Mouse (Mus musculus) midbrain, postnatal 0 days (tissue): ENCODE measurements around the gene Atp11a. TPM values are rescaled to one million over a fixed set of nuclear protein-coding genes. Genes with fewer than 3 reads are reported as not detected.
A peak's percentile ranks its signal among the peaks of the same experiment; 100 is the strongest.

Experiments used
- ATAC-seq: fragments of 200-750 bp; cut with Nextera tagmentation; 2 replicates; pipeline ENCODE4 v1.8.0; 2017; ENCODE audit warnings: moderate number of reproducible peaks, mild to moderate bottlenecking, moderate TSS enrichment, moderate library complexity; ENCODE audit not compliant: low FRiP score
- DNase-seq: peaks from one replicate; pipeline ENCODE4 v3.0.0-alpha.2; 2015; ENCODE audit warnings: low spot score
- H3K27ac ChIP-seq: fragments of 300-500 bp; sonication (generic); 2 replicates; pipeline ENCODE4 v1.5.1; 2014; ENCODE audit warnings: low read depth, mild to moderate bottlenecking, low read length, mixed read lengths
- H3K27me3 ChIP-seq: fragments of 300-500 bp; sonication (generic); 2 replicates; pipeline ENCODE4 v1.6.1; 2014; ENCODE audit warnings: low read length, control low read depth, mixed read lengths; ENCODE audit not compliant: insufficient read depth
- H3K36me3 ChIP-seq: fragments of 300-500 bp; sonication (generic); 2 replicates; pipeline ENCODE4 v1.6.1; 2014; ENCODE audit warnings: low read length, control low read depth, mixed read lengths; ENCODE audit not compliant: insufficient read depth
- H3K4me1 ChIP-seq: fragments of 300-500 bp; sonication (generic); 2 replicates; pipeline ENCODE4 v1.6.1; 2014; ENCODE audit warnings: mild to moderate bottlenecking, control low read depth, antibody characterized with exemption, low read length, mixed read lengths; ENCODE audit not compliant: insufficient read depth
- H3K4me2 ChIP-seq: fragments of 300-500 bp; sonication (generic); 2 replicates; pipeline ENCODE4 v1.6.1; 2014; ENCODE audit warnings: low read depth, mild to moderate bottlenecking, low read length, mixed read lengths; ENCODE audit not compliant: poor library complexity, severe bottlenecking
- H3K4me3 ChIP-seq: fragments of 300-500 bp; sonication (generic); 2 replicates; pipeline ENCODE4 v1.5.1; 2014; ENCODE audit warnings: low read depth, mild to moderate bottlenecking, low read length, moderate library complexity
- H3K9ac ChIP-seq: fragments of 300-500 bp; sonication (generic); replicated peaks from 2 replicates; pipeline ENCODE4 v1.6.1; 2014; ENCODE audit warnings: mild to moderate bottlenecking, low read length, moderate library complexity, mixed read lengths; ENCODE audit not compliant: poor library complexity, severe bottlenecking
- H3K9me3 ChIP-seq: fragments of 300-500 bp; sonication (generic); 2 replicates; pipeline ENCODE4 v1.6.1; 2016; ENCODE audit warnings: low read length, control low read depth
- CTCF ChIP-seq: IDR thresholded peaks from 2 replicates; pipeline ENCODE4 v1.5.1; 2016; ENCODE audit warnings: antibody characterized with exemption, mild to moderate bottlenecking
- WGBS: fragments of 180-500 bp; shearing (Covaris S2); extraction: QIAGEN DNeasy Blood & Tissue Kit; methylation state at CpG from one replicate; pipeline ENCODE4 v1.1.7; 2014; 5-methylcytosine and 5-hydroxymethylcytosine counted together
- polyA plus RNA-seq: library from polyadenylated mRNA; unstranded; fragments of >200 nt; fragmentation: Nextera tagmentation; extraction: Ambion mirVana; gene quantifications from 2 replicates; pipeline ENCODE4 v1.2.1, GENCODE M21; 2015
- total RNA-seq: library from RNA; depleted of rRNA; stranded (reverse); fragments of >200 nt; gene quantifications from 2 replicates; pipeline ENCODE4 v1.2.3, GENCODE M21; 2014

The Atp11a gene
- total and polyA plus RNA-seq, 2 experiments from 2014 or later = 13.8 to 45.9 TPM

DNA sequence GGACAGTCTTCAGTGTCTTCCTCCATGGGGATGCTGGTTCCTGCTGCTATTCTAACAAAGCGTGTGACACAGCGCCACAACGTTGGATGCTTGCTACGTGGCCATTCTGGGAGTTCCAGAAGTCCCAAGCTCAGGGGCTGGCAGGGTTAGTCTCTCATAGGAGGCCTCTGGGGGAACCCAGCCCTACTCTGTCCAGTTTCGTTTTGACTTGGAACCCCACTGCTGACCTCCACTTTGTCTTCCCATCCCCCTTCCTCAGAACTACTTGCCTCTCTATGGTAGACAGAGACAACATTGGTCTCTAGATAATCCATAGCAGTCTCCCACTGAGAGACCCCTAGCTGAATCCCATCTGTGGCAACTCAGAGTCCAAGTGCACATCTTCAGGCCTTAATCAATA, 149.8 kb downstream of the Atp11a start:
- H3K4me2 ChIP-seq = no peak overlapping the region
- H3K4me3 ChIP-seq = no peak overlapping the region
- no peaks in the 10 kb centered on the region for H3K4me1 ChIP-seq
- no peaks in the 10 kb centered on the region for H3K36me3 ChIP-seq
- H3K9me3 ChIP-seq = no peaks in the 10 kb centered on the region
- H3K27me3 ChIP-seq = no peaks in the 10 kb centered on the region
- no peak overlapping the region for H3K27ac ChIP-seq
- H3K9ac ChIP-seq = no peak overlapping the region
- no peak for ATAC-seq
- no peak for DNase-seq
- 60% methylated on average over 5 of the region's 5 CpGs for WGBS
- TF ChIP-seq CTCF = no peak

DNA sequence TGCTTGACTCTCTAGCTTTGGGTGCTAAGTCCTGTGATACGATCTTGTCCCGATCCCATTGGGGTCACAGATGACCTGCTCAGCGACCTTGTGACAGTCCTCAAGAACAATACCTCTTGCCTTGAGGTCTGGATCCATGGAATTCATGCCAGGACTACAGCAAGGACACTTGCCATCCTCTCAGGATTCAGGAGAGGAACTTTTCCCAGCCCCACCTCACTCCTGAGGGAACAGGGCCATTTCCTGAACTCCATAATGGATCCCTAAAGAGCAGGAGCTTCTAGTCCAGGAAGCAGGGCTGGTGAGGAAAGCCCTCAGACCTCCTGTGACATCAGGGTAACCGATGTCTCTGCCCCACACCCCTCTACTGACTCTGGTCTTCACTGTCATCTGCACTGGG, 150.9 kb downstream of the Atp11a start:
- H3K9ac ChIP-seq = no peak overlapping the region
- H3K4me2 ChIP-seq = no peak overlapping the region
- WGBS = 85% methylated on average over 4 of the region's 4 CpGs
- no peaks in the 10 kb centered on the region for H3K4me1 ChIP-seq
- no peak for DNase-seq
- H3K4me3 ChIP-seq = no peak overlapping the region
- H3K27ac ChIP-seq = no peak overlapping the region
- no peaks in the 10 kb centered on the region for H3K9me3 ChIP-seq
- no peaks in the 10 kb centered on the region for H3K27me3 ChIP-seq
- H3K36me3 ChIP-seq = no peaks in the 10 kb centered on the region
- ATAC-seq = no peak
- no peak for TF ChIP-seq CTCF

DNA sequence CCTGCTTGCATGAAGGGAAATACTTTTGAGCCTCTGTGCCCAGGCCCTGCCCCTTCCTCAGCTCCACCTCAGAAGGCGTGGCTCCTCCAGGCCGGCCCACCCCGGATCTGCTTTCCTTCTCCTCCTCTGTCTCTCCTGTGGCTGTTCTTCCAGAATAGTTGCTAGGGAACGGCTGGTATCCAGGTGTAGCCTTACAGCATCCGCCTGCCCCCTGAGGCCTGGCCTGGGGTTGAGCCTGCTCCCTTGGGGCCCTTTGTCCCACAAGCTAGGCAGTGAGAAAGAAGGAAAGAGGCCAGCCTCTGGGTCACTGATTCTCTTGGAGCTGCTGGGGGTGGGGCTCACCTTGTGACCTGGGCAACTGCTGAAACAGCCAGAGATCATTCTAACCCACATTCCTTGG, 155.2 kb downstream of the Atp11a start:
- no peak overlapping the region for H3K4me2 ChIP-seq
- no peak for TF ChIP-seq CTCF
- no peak for DNase-seq
- no peak for ATAC-seq
- H3K36me3 ChIP-seq = peaks cover 2% of the 10 kb centered on the region; the same call in 1 of the 2 replicates
- H3K4me1 ChIP-seq = 0 out of 2 replicates have a peak, but pooled peaks cover 4% of the 10 kb centered on the region
- 11% methylated on average over 5 of the region's 5 CpGs for WGBS
- H3K27me3 ChIP-seq = no peaks in the 10 kb centered on the region
- no peak overlapping the region for H3K9ac ChIP-seq
- no peak overlapping the region for H3K4me3 ChIP-seq
- H3K9me3 ChIP-seq = no peaks in the 10 kb centered on the region
- H3K27ac ChIP-seq = no peak overlapping the region

DNA sequence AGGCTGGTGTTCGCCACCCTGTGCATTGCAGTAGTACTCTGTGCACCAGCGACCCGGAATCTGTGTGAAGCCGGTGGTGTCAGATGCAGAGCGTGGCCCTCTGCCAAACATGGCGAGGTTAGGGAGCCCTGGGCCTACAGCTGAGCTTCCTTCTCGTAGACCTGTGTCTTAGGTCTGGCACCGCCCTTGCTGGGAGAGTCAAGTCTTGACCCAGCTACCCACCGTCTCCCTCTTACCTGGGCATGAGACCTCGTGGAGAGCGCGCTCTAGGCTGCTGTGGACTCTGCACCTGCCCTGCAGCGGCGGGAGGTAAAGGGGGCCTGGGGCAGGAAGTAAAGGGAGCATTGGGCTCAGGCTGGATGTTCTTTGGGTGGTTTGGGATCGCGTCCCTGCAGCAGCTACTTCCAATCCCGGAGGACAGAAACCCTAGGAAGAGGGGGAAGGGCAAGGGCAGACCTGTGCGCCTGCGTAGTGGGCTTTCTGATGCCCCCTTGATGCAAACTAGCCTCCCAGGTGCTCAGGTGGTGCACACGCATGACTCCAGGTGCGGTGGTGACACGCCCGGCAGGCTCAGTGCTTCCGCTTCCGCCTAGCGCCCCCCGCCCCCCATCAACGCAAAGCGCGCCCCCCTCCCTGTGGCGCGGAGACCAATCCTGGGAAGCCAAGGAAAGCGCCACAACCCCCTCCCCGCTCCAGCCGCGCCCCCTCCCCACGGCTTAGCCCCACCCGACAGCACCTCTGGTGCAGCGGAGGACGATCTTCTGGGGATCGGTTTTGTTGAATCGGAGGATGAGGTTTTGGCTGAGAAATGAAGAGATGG, 158.6 kb downstream of the Atp11a start:
- TF ChIP-seq CTCF = no peak
- H3K4me2 ChIP-seq = peak overlapping the region; percentile 85
- WGBS = 15% methylated on average over 42 of the region's 42 CpGs

GRCm38 (mm10) chr8:12916156-12916900, 159.5 kb downstream of the Atp11a start:
- no peak for TF ChIP-seq CTCF
- WGBS = 34% methylated on average over 16 of the region's 16 CpGs

More for the DNA sequence above, 158.6 kb downstream of the Atp11a start:
- peak; percentile 91 for DNase-seq
- H3K27me3 ChIP-seq = no peaks in the 10 kb centered on the region
- H3K36me3 ChIP-seq = peaks cover 2% of the 10 kb centered on the region; the same call in 1 of the 2 replicates
- H3K9ac ChIP-seq = peak overlapping the region; percentile 77
- H3K9me3 ChIP-seq = no peaks in the 10 kb centered on the region
- ATAC-seq = peak; percentile 89
- peak overlapping the region; percentile 85 for H3K27ac ChIP-seq
- H3K4me3 ChIP-seq = peak overlapping the region; percentile 48
- H3K4me1 ChIP-seq = peaks cover 18% of the 10 kb centered on the region

DNA sequence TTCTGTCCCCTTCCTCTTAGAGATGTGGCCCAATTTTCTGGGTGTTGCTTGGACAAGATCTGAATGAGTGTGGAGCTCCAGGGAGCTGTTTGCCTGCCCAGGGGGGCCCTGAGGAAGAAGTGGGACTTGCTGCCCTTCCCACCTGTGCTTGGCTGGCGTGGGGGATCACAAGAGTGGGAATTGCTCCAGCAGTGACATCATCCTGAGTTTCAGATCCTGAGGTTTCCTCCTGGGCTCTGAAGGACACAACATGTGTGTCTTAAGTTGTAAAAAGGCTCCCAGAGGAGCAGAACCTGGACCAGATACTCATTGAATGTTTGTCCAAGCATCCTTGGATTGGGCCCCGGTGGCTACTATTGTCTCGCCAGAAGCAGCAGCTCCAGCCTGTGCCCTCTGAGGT, 160.2 kb downstream of the Atp11a start:
- Histone ChIP-seq H3K36me3 (peaks cover 2% of the 10 kb centered on the region; the same call in 1 of the 2 replicates), H3K9ac (peak overlapping the region; percentile 77), H3K9me3 (no peaks in the 10 kb centered on the region), H3K4me2 (peak overlapping the region; percentile 85), H3K27me3 (no peaks in the 10 kb centered on the region), H3K27ac (peak overlapping the region; percentile 85), H3K4me1 (peaks cover 18% of the 10 kb centered on the region), H3K4me3 (peak overlapping the region; percentile 48)
- 64% methylated on average over 3 of the region's 3 CpGs for WGBS
- DNase-seq = no peak
- ATAC-seq = no peak
- no peak for TF ChIP-seq CTCF

More at GRCm38 (mm10) chr8:12916156-12916900, 159.5 kb downstream of the Atp11a start:
- Histone ChIP-seq H3K4me2 (peak overlapping the region; percentile 85), H3K9ac (peak overlapping the region; percentile 77), H3K36me3 (peaks cover 2% of the 10 kb centered on the region; the same call in 1 of the 2 replicates), H3K9me3 (no peaks in the 10 kb centered on the region), H3K4me3 (peak overlapping the region; percentile 48), H3K27me3 (no peaks in the 10 kb centered on the region), H3K27ac (peak overlapping the region; percentile 85), H3K4me1 (peaks cover 18% of the 10 kb centered on the region)
- ATAC-seq (no peak), DNase-seq (peak; percentile 24)
